In genomic region chr1:136156304-136156703, GRCm38 (mm10) we compare ENCODE assay signal across 22 mouse cellular contexts. TPM values are rescaled to one million over a fixed set of nuclear protein-coding genes. Genes with fewer than 3 reads are reported as not detected.
"Had no signal": no experiment of that assay in that cellular context is flagged by ENCODE, and none has a peak within 500 bp of the region (broad histone marks: within the 10 kb centered on the region; RNA-seq: fewer than 3 reads in every experiment).

No protein-coding gene starts in this region.

- H3K4me3 ChIP-seq: limb, embryonic 10.5 days; limb, embryonic 13.5 days; liver, embryonic 12.5 days; liver, embryonic 15.5 days; lung, embryonic 15.5 days; midbrain, embryonic 12.5 days had no signal

- H3K4me1 ChIP-seq: liver, embryonic 15.5 days; lung, embryonic 15.5 days; midbrain, embryonic 12.5 days had no signal

- H3K27me3 ChIP-seq: limb, embryonic 13.5 days; liver, embryonic 12.5 days; liver, embryonic 15.5 days; lung, embryonic 15.5 days; midbrain, embryonic 12.5 days had no signal

- H3K4me2 ChIP-seq: limb, embryonic 13.5 days; liver, embryonic 12.5 days; liver, embryonic 15.5 days; lung, embryonic 15.5 days; midbrain, embryonic 12.5 days had no signal

- H3K27ac ChIP-seq: limb, embryonic 10.5 days; limb, embryonic 13.5 days; liver, embryonic 12.5 days; liver, embryonic 15.5 days; lung, embryonic 15.5 days; macrophage; midbrain, embryonic 12.5 days had no signal

- H3K9me3 ChIP-seq: limb, embryonic 10.5 days; limb, embryonic 13.5 days; liver, embryonic 12.5 days; liver, embryonic 15.5 days; lung, embryonic 15.5 days; midbrain, embryonic 12.5 days had no signal

- H3K9ac ChIP-seq: limb, embryonic 13.5 days; liver, embryonic 12.5 days; liver, embryonic 15.5 days; lung, embryonic 15.5 days; midbrain, embryonic 12.5 days had no signal

- DNase-seq: kidney, adult 11 months; kidney, adult 8-10 months; kidney, postnatal 14 days; kidney, postnatal 4 days; layer of hippocampus, adult 9-11 months; layer of hippocampus, postnatal 36 days; liver; lung, adult 18-20 months; lung, postnatal 14 days; thymus, postnatal 25 days had no signal

- ATAC-seq: inflammation-experienced regulatory T-cells, adult 6 months; liver, embryonic 12.5 days; midbrain, embryonic 16.5 days had no signal

RNA-seq across cellular contexts. Expression of gene Mroh3, which starts 56.3 kb away (rescaled TPM):
- total RNA-seq: megakaryocyte, adult 5-6 weeks had no signal
- polyA plus RNA-seq: inflammation-experienced regulatory T-cells, adult 6 months; limb, embryonic 13.5 days; liver, embryonic 12.5 days; liver, embryonic 15.5 days; macrophage; midbrain, embryonic 16.5 days; neural tube, embryonic 11.5 days; neural tube, embryonic 14.5 days had no signal
